Mouse (Mus musculus): ENCODE results near the gene Osbp.

GRCm38 (mm10) chr19:12012615-12013014, 46.9 kb downstream of the Osbp start:
- TF ChIP-seq CTCF (IDR thresholded peaks at IDR 0.05; ENCODE audit: low read depth) = no peak
- no peak for TF ChIP-seq EP300 (IDR thresholded peaks at IDR 0.05; ENCODE audit: low read depth)
